Mouse (Mus musculus) Patski (cell line): ENCODE measurements around the gene Atp5f1. TPM values are rescaled to one million over a fixed set of nuclear protein-coding genes. Genes with fewer than 3 reads are reported as not detected.

ENCODE experiments used
- ATAC-seq: fragments of 100-300 bp; one replicate; pipeline ENCODE4 v1.8.0; 2021
- CTCF ChIA-PET: fragments of 350-600 bp; sonication (Branson Sonifier 250); formaldehyde crosslinking; loops from one replicate; lab custom pipeline; 2022; ENCODE audit warnings: inconsistent platforms; lab: Charles Lee
- POLR2A ChIA-PET: fragments of 350-600 bp; sonication (Branson Sonifier 250); formaldehyde crosslinking; loops from one replicate; lab custom pipeline; 2022; ENCODE audit warnings: antibody characterized with exemption, inconsistent platforms; lab: Charles Lee
- DNase-seq: peaks from one replicate; pipeline ENCODE4 v3.0.0-alpha.2; 2011; ENCODE audit warnings: low read depth, low spot score
- H3K27me3 ChIP-seq: fragments of 371-371 bp; one replicate; pipeline ENCODE4 v1.5.1; 2021
- CTCF ChIP-seq: fragments of 100-300 bp; IDR thresholded peaks from one replicate; pipeline ENCODE4 v1.5.1; 2021
- in situ Hi-C: fragments of 300-500 bp; cut with MboI; formaldehyde crosslinking; loops from 3 replicates; pipeline ENCODE4 v1.11.1; 2018; ENCODE audit warnings: low pct_unique_long_range_greater_than_20kb, mixed read lengths
- polyA plus RNA-seq: library from polyadenylated mRNA; unstranded; gene quantifications from one replicate; pipeline ENCODE4 v1.2.3, GENCODE M21; 2021

The Atp5f1 gene
- polyA plus RNA-seq, 1 experiment from 2014 or later = 723 TPM

GRCm38 (mm10) chr3:105904721-105905120, 55.2 kb downstream of the Atp5f1 start:
- CTCF ChIA-PET = no interaction called here
- DNase-seq (no peak), ATAC-seq (no peak)
- TF ChIP-seq CTCF = no peak
- in situ Hi-C loops = no loop called here
- peaks cover 22% of the 10 kb centered on the region for H3K27me3 ChIP-seq
- POLR2A ChIA-PET = no interaction called here

GRCm38 (mm10) chr3:105904213-105904612, 55.7 kb downstream of the Atp5f1 start:
- CTCF ChIA-PET = no interaction called here
- POLR2A ChIA-PET = no interaction called here
- DNase-seq (no peak), ATAC-seq (no peak)
- in situ Hi-C loops = no loop called here
- H3K27me3 ChIP-seq = peaks cover 22% of the 10 kb centered on the region
- TF ChIP-seq CTCF = no peak

GRCm38 (mm10) chr3:105901468-105901867, 58.4 kb downstream of the Atp5f1 start:
- in situ Hi-C loops = no loop called here
- no peak for DNase-seq
- no peak for TF ChIP-seq CTCF
- H3K27me3 ChIP-seq = peaks cover 12% of the 10 kb centered on the region
- POLR2A ChIA-PET = no interaction called here
- ATAC-seq = no peak
- CTCF ChIA-PET = interaction anchor here (0.7 to 2.2 kb wide), 4 partner anchors 36 to 228 kb away, joined by 3 to 22 read pairs (median 4); no protein-coding TSS in a partner anchor

GRCm38 (mm10) chr3:105900716-105901115, 59.2 kb downstream of the Atp5f1 start:
- no peak for TF ChIP-seq CTCF
- ChIA-PET POLR2A (no interaction called here), CTCF (interaction anchor here (0.9 to 2.2 kb wide), 12 partner anchors 10 to 234 kb away, joined by 3 to 22 read pairs (median 4); no protein-coding TSS in a partner anchor)
- ATAC-seq = no peak
- peaks cover 12% of the 10 kb centered on the region for H3K27me3 ChIP-seq
- in situ Hi-C loops = no loop called here
- no peak for DNase-seq

GRCm38 (mm10) chr3:105900266-105900665, 59.6 kb downstream of the Atp5f1 start:
- TF ChIP-seq CTCF = no peak
- peaks cover 11% of the 10 kb centered on the region for H3K27me3 ChIP-seq
- no peak for DNase-seq
- in situ Hi-C loops = no loop called here
- POLR2A ChIA-PET = interaction anchor here (1.1 kb wide), 1 partner anchor 47 kb away, joined by 3 read pairs; no protein-coding TSS in a partner anchor
- CTCF ChIA-PET = interaction anchor here (0.7 to 2.2 kb wide), 20 partner anchors 9 to 233 kb away, joined by 3 to 22 read pairs (median 4); no protein-coding TSS in a partner anchor
- no peak for ATAC-seq

GRCm38 (mm10) chr3:105899394-105900147, 60.3 kb downstream of the Atp5f1 start:
- DNase-seq = peak; percentile 46
- ChIA-PET POLR2A (interaction anchor here (1.1 kb wide), 1 partner anchor 48 kb away, joined by 3 read pairs; no protein-coding TSS in a partner anchor), CTCF (interaction anchor here (0.5 to 2.2 kb wide), 20 partner anchors 9 to 233 kb away, joined by 3 to 22 read pairs (median 4); no protein-coding TSS in a partner anchor)
- peak; percentile 98 for TF ChIP-seq CTCF
- in situ Hi-C loops = loop anchor here (5.0 kb wide), 1 partner anchor 217 kb away; no protein-coding TSS in a partner anchor
- H3K27me3 ChIP-seq = peaks cover 4% of the 10 kb centered on the region
- ATAC-seq = peak; percentile 63

GRCm38 (mm10) chr3:105898861-105899260, 61.0 kb downstream of the Atp5f1 start:
- ATAC-seq (no peak), DNase-seq (no peak)
- H3K27me3 ChIP-seq = no peaks in the 10 kb centered on the region
- TF ChIP-seq CTCF = no peak
- in situ Hi-C loops = loop anchor here (5.0 kb wide), 1 partner anchor 217 kb away; no protein-coding TSS in a partner anchor
- CTCF ChIA-PET = no interaction called here
- POLR2A ChIA-PET = no interaction called here

GRCm38 (mm10) chr3:105898325-105898724, 61.6 kb downstream of the Atp5f1 start:
- CTCF ChIA-PET = interaction anchor here (1.6 to 3.6 kb wide), 2 partner anchors 15 to 224 kb away, joined by 3 to 18 read pairs; no protein-coding TSS in a partner anchor
- in situ Hi-C loops = loop anchor here (5.0 kb wide), 1 partner anchor 216 kb away; no protein-coding TSS in a partner anchor
- ATAC-seq (no peak), DNase-seq (no peak)
- POLR2A ChIA-PET = no interaction called here
- no peak for TF ChIP-seq CTCF
- no peaks in the 10 kb centered on the region for H3K27me3 ChIP-seq

- DNase-seq = no peak
- TF ChIP-seq CTCF = peak; percentile 11
- POLR2A ChIA-PET = no interaction called here
- in situ Hi-C loops = loop anchor here (5.0 kb wide), 1 partner anchor 215 kb away; no protein-coding TSS in a partner anchor
- no peak for ATAC-seq
- CTCF ChIA-PET = interaction anchor here (1.9 to 3.6 kb wide), 2 partner anchors 70 to 223 kb away, joined by 5 to 18 read pairs; no protein-coding TSS in a partner anchor
- no peaks in the 10 kb centered on the region for H3K27me3 ChIP-seq
Measured at GRCm38 (mm10) chr3:105896811-105897210, 63.1 kb downstream of the Atp5f1 start.

GRCm38 (mm10) chr3:105894601-105895592, 65.0 kb downstream of the Atp5f1 start:
- ATAC-seq (peak; percentile 36), DNase-seq (peak; percentile 63)
- ChIA-PET CTCF (interaction anchor here (0.9 to 3.6 kb wide), 5 partner anchors 68 to 221 kb away, joined by 3 to 18 read pairs (median 3); no protein-coding TSS in a partner anchor), POLR2A (no interaction called here)
- in situ Hi-C loops = loop anchor here (5.0 kb wide), 1 partner anchor 213 kb away; no protein-coding TSS in a partner anchor
- no peak for TF ChIP-seq CTCF
- no peaks in the 10 kb centered on the region for H3K27me3 ChIP-seq
